Mouse (Mus musculus) stomach, embryonic 16.5 days (tissue): ENCODE results near the gene Cacna1c. TPM values are rescaled to one million over a fixed set of nuclear protein-coding genes. Genes with fewer than 3 reads are reported as not detected.

Experiments used
- ATAC-seq: fragments of 200-750 bp; cut with Nextera tagmentation; 2 replicates; pipeline ENCODE4 v1.8.0; 2017; ENCODE audit warnings: moderate number of reproducible peaks, moderate TSS enrichment; ENCODE audit not compliant: insufficient read depth, low FRiP score
- H3K27ac ChIP-seq: fragments of 300-500 bp; sonication (generic); 2 replicates; pipeline ENCODE4 v1.5.1; 2014; ENCODE audit warnings: low read length
- H3K27me3 ChIP-seq: fragments of 300-500 bp; sonication (generic); 2 replicates; pipeline ENCODE4 v1.6.1; 2014; ENCODE audit warnings: low read length, control low read depth, mixed read lengths; ENCODE audit not compliant: control insufficient read depth, insufficient read depth
- H3K36me3 ChIP-seq: fragments of 300-500 bp; sonication (generic); 2 replicates; pipeline ENCODE4 v1.6.1; 2014; ENCODE audit warnings: low read length; ENCODE audit not compliant: control insufficient read depth, insufficient read depth
- H3K4me1 ChIP-seq: fragments of 300-500 bp; sonication (generic); 2 replicates; pipeline ENCODE4 v1.6.1; 2014; ENCODE audit warnings: low read length, control low read depth, mixed read lengths; ENCODE audit not compliant: control insufficient read depth, insufficient read depth
- H3K4me2 ChIP-seq: fragments of 300-500 bp; sonication (generic); 2 replicates; pipeline ENCODE4 v1.6.1; 2014; ENCODE audit warnings: low read depth, low read length, mixed read lengths
- H3K4me3 ChIP-seq: fragments of 300-500 bp; sonication (generic); replicated peaks from 2 replicates; pipeline ENCODE4 v1.5.1; 2014; ENCODE audit warnings: mild to moderate bottlenecking, low read length
- H3K9ac ChIP-seq: fragments of 300-500 bp; sonication (generic); 2 replicates; pipeline ENCODE4 v1.6.1; 2014; ENCODE audit warnings: low read length
- H3K9me3 ChIP-seq: fragments of 300-500 bp; sonication (generic); replicated peaks from 2 replicates; pipeline ENCODE4 v1.6.1; 2016; ENCODE audit warnings: low read length, control low read depth; ENCODE audit not compliant: control insufficient read depth
- WGBS: fragments of 180-500 bp; shearing (Covaris S2); extraction: QIAGEN DNeasy Blood & Tissue Kit; methylation state at CpG from one replicate; pipeline ENCODE4 v1.1.7; 2014; 5-methylcytosine and 5-hydroxymethylcytosine counted together
- polyA plus RNA-seq: library from polyadenylated mRNA; unstranded; fragments of >200 nt; fragmentation: Nextera tagmentation; extraction: Ambion mirVana; gene quantifications from 2 replicates; pipeline ENCODE4 v1.2.1, GENCODE M21; 2015

The Cacna1c gene
- polyA plus RNA-seq, 1 experiment from 2014 or later = 4.3 TPM

DNA sequence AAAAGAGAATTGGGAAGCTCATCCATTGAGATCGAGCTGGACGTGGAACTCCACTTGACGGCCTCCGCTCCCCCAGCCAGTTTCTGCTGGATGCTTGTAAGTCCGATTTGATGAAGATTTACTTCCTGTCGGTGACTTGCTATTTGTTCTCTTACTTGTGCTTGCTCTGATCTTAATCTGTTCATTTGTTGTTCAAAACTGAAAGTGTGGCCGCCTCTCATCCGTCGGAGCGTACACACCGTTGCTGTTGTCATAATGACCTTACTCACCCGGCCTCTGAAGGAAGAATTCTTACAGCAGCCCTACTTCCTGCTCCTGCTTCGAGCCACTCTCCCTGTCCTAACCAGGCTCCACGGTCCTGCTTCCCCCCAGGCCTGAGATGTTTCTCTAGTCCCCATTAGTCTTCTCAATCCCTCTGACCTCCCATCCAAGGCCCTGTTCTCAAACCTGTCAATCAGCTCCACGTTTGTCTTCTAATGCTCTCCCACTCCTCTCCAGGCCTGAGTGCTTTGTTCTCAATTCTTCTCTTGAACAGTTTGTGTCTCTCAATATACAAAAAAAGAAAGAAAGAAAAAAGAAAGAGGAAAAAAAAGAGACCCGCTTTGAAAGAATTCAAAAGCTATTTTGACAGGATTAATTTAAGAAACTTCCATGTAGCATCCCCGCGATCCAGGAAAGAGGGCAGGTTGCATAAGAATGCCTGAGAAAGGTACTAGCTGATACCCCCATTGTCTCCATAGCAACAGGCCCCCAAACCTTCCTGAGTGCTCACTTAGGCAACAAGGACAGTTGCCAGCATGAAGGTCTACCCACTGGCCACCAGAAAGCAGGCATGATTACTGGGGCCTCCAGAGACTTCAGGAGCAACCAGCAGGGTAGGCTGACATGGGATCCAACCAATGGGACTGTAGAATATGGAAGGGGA, 331.3 kb downstream of the Cacna1c start:
- Histone ChIP-seq H3K4me3 (no peak overlapping the region), H3K9ac (no peak overlapping the region), H3K9me3 (no peaks in the 10 kb centered on the region), H3K4me2 (no peak overlapping the region), H3K4me1 (no peaks in the 10 kb centered on the region), H3K27me3 (no peaks in the 10 kb centered on the region), H3K27ac (no peak overlapping the region), H3K36me3 (no peaks in the 10 kb centered on the region)
- WGBS = 56% methylated on average over 18 of the region's 18 CpGs
- ATAC-seq = no peak

- ATAC-seq = no peak
- Histone ChIP-seq H3K4me1 (no peaks in the 10 kb centered on the region), H3K36me3 (no peaks in the 10 kb centered on the region), H3K27me3 (no peaks in the 10 kb centered on the region), H3K4me3 (no peak overlapping the region), H3K4me2 (no peak overlapping the region), H3K9me3 (no peaks in the 10 kb centered on the region), H3K9ac (no peak overlapping the region), H3K27ac (no peak overlapping the region)
- WGBS = 85% methylated on average over 9 of the region's 9 CpGs
Measured at GRCm38 (mm10) chr6:118862727-118863126, 333.5 kb downstream of the Cacna1c start.

- WGBS = 88% methylated on average over 5 of the region's 5 CpGs
- no peaks in the 10 kb centered on the region for H3K27me3 ChIP-seq
- no peak overlapping the region for H3K4me2 ChIP-seq
- ATAC-seq = no peak
- no peak overlapping the region for H3K4me3 ChIP-seq
- no peaks in the 10 kb centered on the region for H3K9me3 ChIP-seq
- no peaks in the 10 kb centered on the region for H3K36me3 ChIP-seq
- no peak overlapping the region for H3K27ac ChIP-seq
- H3K4me1 ChIP-seq = no peaks in the 10 kb centered on the region
- H3K9ac ChIP-seq = no peak overlapping the region
Measured at GRCm38 (mm10) chr6:118862091-118862490, 334.1 kb downstream of the Cacna1c start.

DNA sequence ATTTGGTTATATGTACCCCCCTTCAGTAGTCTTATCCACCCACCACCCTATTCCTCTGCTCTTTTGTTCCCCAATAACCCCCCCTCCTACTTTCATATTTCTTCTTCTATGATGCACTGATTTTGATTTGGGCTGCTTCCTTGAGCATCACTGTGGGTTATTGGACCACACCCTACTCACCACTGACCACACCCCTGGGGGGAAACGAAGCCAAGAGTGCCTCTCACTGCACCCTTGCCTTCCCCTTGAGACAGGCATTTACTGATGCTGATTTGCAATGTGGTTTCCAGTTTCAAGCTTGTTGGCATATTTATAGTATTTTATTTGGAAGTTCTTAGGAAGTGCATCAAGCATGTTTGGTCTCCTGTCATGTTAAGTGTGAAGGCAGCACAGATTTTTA, 337.8 kb downstream of the Cacna1c start:
- ATAC-seq = no peak
- no peak overlapping the region for H3K27ac ChIP-seq
- H3K4me3 ChIP-seq = no peak overlapping the region
- WGBS = 15% methylated on average over 1 of the region's 1 CpGs
- no peaks in the 10 kb centered on the region for H3K27me3 ChIP-seq
- no peaks in the 10 kb centered on the region for H3K4me1 ChIP-seq
- no peaks in the 10 kb centered on the region for H3K9me3 ChIP-seq
- no peak overlapping the region for H3K4me2 ChIP-seq
- H3K9ac ChIP-seq = no peak overlapping the region
- H3K36me3 ChIP-seq = no peaks in the 10 kb centered on the region

DNA sequence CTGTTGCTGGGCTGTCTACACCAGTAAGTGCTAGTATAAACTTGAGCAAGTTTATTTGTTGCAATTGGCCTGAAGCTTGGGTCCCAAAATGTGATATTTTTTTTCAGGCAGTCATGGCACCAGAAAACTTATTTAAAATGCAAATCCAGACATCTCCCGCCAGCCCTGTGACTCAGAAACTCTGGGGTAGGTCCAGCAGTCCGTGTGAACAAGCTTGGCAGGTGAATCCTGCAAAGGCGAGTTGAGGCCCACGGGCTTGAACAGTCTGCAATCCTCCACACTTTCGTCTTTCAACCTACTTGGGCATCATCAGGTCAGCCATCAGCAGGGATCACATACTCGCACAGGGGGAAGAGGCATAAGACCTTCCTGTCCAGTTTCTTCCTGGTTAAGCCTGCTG, 344.1 kb downstream of the Cacna1c start:
- no peak overlapping the region for H3K4me3 ChIP-seq
- no peak overlapping the region for H3K27ac ChIP-seq
- H3K9ac ChIP-seq = no peak overlapping the region
- no peaks in the 10 kb centered on the region for H3K4me1 ChIP-seq
- H3K36me3 ChIP-seq = no peaks in the 10 kb centered on the region
- no peaks in the 10 kb centered on the region for H3K9me3 ChIP-seq
- ATAC-seq = no peak
- H3K4me2 ChIP-seq = no peak overlapping the region
- no peaks in the 10 kb centered on the region for H3K27me3 ChIP-seq
- WGBS = 80% methylated on average over 6 of the region's 6 CpGs

DNA sequence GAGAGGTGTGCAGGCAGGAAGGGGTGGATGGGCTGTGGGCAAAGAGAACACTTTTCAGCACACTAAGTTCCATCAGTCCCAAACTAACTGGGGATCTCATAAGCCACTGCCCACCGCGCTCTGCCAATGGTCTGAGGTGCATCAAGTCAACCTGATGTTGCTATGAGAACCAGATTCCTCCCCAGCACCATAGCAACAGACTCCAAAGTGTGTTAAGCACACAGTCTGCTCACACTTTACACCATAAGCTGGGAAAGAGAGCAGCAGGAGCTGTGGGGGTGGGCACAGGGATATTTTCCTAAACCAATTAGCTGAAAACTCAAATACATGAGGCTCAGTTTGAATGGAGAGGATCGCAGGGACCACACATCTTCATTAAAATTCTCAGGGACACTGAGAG, 345.1 kb downstream of the Cacna1c start:
- WGBS = 92% methylated on average over 3 of the region's 3 CpGs
- H3K4me3 ChIP-seq = no peak overlapping the region
- H3K27ac ChIP-seq = no peak overlapping the region
- no peaks in the 10 kb centered on the region for H3K4me1 ChIP-seq
- no peak overlapping the region for H3K4me2 ChIP-seq
- no peak overlapping the region for H3K9ac ChIP-seq
- no peak for ATAC-seq
- no peaks in the 10 kb centered on the region for H3K27me3 ChIP-seq
- H3K36me3 ChIP-seq = no peaks in the 10 kb centered on the region
- no peaks in the 10 kb centered on the region for H3K9me3 ChIP-seq

DNA sequence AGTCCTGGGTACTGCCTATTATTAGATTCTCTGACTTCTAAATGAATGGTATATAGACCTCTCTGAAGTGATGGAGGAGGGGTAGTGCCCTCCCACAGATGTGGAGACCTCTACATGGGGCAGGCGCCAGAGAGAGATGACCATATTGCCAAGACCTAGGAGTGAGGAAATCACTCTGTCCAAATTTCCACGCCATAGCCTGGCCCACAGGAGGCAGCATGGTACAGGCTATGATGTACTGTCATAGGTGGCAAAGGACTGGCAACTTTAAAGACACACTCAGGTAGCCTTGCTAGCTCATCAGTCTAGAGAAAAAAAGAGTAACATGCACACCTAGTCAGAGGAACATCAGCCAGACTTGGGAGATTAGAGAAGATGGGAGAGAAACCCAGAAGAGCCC, 347.6 kb downstream of the Cacna1c start:
- Histone ChIP-seq H3K36me3 (no peaks in the 10 kb centered on the region), H3K9ac (no peak overlapping the region), H3K27me3 (no peaks in the 10 kb centered on the region), H3K4me1 (no peaks in the 10 kb centered on the region), H3K9me3 (no peaks in the 10 kb centered on the region), H3K4me3 (no peak overlapping the region), H3K4me2 (no peak overlapping the region), H3K27ac (no peak overlapping the region)
- ATAC-seq = no peak
- 80% methylated on average over 2 of the region's 2 CpGs for WGBS

GRCm38 (mm10) chr6:118847751-118848150, 348.5 kb downstream of the Cacna1c start:
- H3K27ac ChIP-seq = no peak overlapping the region
- WGBS = 70% methylated on average over 13 of the region's 13 CpGs
- no peak for ATAC-seq

DNA sequence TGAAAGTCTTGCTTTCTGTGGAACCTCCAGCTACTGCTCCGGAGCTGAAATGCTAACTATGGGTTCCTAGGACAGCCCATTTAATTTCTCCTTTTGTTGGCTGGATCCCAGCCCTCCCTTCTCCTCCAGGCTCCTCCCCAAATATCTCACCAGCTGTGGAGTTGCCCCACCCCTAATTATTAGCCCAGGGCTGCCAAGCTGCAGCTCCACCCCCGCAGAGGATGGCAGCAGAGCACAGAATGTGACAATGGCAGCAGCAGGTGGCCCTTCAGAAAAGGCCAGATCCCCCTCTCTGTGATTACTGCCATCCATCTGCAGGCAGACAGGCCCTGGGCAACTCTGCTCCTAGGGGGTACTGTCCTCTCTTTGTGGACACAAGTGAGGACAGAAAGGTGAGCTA, 350.4 kb downstream of the Cacna1c start:
- Histone ChIP-seq H3K36me3 (no peaks in the 10 kb centered on the region), H3K4me2 (no peak overlapping the region), H3K9me3 (no peaks in the 10 kb centered on the region), H3K4me3 (no peak overlapping the region), H3K27me3 (no peaks in the 10 kb centered on the region), H3K4me1 (no peaks in the 10 kb centered on the region), H3K9ac (no peak overlapping the region), H3K27ac (no peak overlapping the region)
- peak; percentile 64; the same call in 1 of the 2 replicates for ATAC-seq
- WGBS = 31% methylated on average over 2 of the region's 2 CpGs

More at GRCm38 (mm10) chr6:118847751-118848150, 348.5 kb downstream of the Cacna1c start:
- H3K9me3 ChIP-seq = no peaks in the 10 kb centered on the region
- H3K9ac ChIP-seq = no peak overlapping the region
- H3K27me3 ChIP-seq = no peaks in the 10 kb centered on the region
- no peaks in the 10 kb centered on the region for H3K36me3 ChIP-seq
- H3K4me3 ChIP-seq = no peak overlapping the region
- H3K4me2 ChIP-seq = no peak overlapping the region
- no peaks in the 10 kb centered on the region for H3K4me1 ChIP-seq
